Mouse (Mus musculus) A20 (cell line): ENCODE results near the gene Gm45521.
A peak's percentile ranks its signal among the peaks of the same experiment; 100 is the strongest.
"Not testable (repeated sequence)": the region's sequence is repeated elsewhere in the genome, so short reads cannot be mapped to it uniquely, and the experiment has no call there.

Experiments
- DNase-seq: peaks from one replicate; pipeline ENCODE4 v3.0.0-alpha.2; 2011; ENCODE audit warnings: low read depth, low spot score

Gm45521 gene

GRCm38 (mm10) chr14:7999435-7999834, 42.3 kb downstream of the Gm45521 start:
- DNase-seq: no peak

DNA sequence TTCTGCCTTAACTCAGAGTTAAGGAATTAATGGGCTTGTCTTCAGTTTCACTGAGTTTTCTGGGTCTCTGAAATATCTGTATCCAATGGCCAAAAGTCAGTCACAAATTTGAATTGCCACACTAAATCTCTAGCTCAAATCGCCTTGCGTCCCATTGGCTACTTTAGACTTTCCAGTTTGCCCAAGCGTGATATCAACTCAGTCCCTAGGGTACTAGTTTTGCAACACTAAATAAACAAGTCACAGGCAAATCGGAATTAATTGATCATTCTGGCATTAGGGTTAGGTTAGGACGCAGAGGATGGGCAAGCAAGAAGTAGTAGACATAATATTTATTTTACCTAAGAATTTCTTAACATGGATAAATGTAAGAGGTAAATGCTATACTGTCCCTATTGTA, 43.2 kb downstream of the Gm45521 start:
- DNase-seq: no peak

- no peak for DNase-seq
Observed at GRCm38 (mm10) chr14:8000831-8001685, 44.0 kb downstream of the Gm45521 start.

DNA sequence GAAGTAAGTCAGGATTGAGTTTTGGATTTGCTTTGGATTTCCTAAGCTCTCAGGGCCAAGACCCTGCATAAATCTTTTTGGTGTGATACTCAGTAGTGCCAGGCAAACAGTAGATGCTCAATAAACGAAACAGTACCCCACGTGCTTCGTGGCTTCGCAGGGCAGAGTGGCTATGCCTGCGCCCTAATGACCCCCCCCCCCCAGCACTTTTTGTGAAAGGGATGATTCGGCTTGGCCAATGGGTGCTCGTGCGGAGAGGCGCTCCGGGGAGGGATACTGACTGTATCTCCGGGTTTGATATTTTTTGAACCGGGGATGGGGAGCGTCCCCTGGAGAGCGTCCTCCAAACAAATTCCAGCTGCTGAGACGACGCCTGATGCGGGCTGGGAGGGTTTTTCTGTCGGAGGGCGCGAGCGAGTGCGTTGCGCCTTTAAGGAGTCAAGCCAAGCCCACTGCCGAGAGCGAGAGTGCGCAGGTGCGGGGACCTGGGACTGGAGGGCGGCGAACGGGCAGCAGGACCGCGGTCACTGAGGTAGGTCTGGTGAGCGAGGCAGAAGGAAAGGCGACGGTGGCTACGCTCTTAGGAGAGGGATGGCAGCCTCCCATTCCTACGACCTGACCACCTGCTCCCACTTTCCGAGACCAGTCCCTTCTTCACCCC, 45.5 kb downstream of the Gm45521 start, which contains the start of gene Abhd6:
Gene Abhd6, plus strand, starts transcription at position 471 of the 661 bp plus-strand sequence.
- DNase-seq: no peak

GRCm38 (mm10) chr14:8003093-8003670, 46.1 kb downstream of the Gm45521 start:
- no peak for DNase-seq

GRCm38 (mm10) chr14:8003727-8004670, 46.9 kb downstream of the Gm45521 start:
- DNase-seq: no peak

- not testable (repeated sequence) for DNase-seq
Observed at GRCm38 (mm10) chr14:8006061-8006460, 49.0 kb downstream of the Gm45521 start.

GRCm38 (mm10) chr14:8007084-8007483, 50.0 kb downstream of the Gm45521 start:
- no peak for DNase-seq

- DNase-seq: peak; percentile 29
Observed at GRCm38 (mm10) chr14:8007486-8007885, 50.4 kb downstream of the Gm45521 start.

GRCm38 (mm10) chr14:8007923-8008322, 50.8 kb downstream of the Gm45521 start:
- DNase-seq: no peak
